Mouse (Mus musculus): ENCODE data around the gene Faap20. TPM values are rescaled to one million over a fixed set of nuclear protein-coding genes. Genes with fewer than 3 reads are reported as not detected.

The Faap20 gene
- polyA plus RNA-seq, 1 experiment from 2014 or later, result 61.4 TPM

- DNase-seq (ENCODE audit: low spot score) (no peak), ATAC-seq (no peak)
- Histone ChIP-seq H3K4me2 (replicated peaks; ENCODE audit: low read depth, low read length) (no peak overlapping the region), H3K27ac (ENCODE audit: low read length) (no peak overlapping the region), H3K4me1 (ENCODE audit: insufficient read depth, low read depth, low read length) (peaks cover 7% of the 10 kb centered on the region; the same call in 1 of the 2 replicates), H3K9ac (replicated peaks; ENCODE audit: low read depth) (no peak overlapping the region), H3K36me3 (ENCODE audit: insufficient read depth, low read length) (no peaks in the 10 kb centered on the region), H3K4me3 (ENCODE audit: low read depth, low read length) (no peak overlapping the region), H3K27me3 (replicated peaks; ENCODE audit: insufficient read depth, low read length) (no peaks in the 10 kb centered on the region), H3K9me3 (ENCODE audit: low read length) (no peaks in the 10 kb centered on the region)
- TF ChIP-seq CTCF (IDR thresholded peaks at IDR 0.05) (no peak), EP300 (IDR thresholded peaks at IDR 0.05) (no peak)
- WGBS, result 43% methylated on average over 9 of the region's 9 CpGs
Observed at GRCm38 (mm10) chr4:155283585-155283984, 34.0 kb downstream of the Faap20 start.

GRCm38 (mm10) chr4:155284521-155285379 lies 35.1 kb downstream of the Faap20 start:
- no peak overlapping the region for H3K27ac ChIP-seq (ENCODE audit: low read length)
- 83% methylated on average over 15 of the region's 15 CpGs for WGBS
- no peak overlapping the region for H3K9ac ChIP-seq (replicated peaks; ENCODE audit: low read depth)
- ATAC-seq, result no peak
- peaks cover 7% of the 10 kb centered on the region; the same call in 1 of the 2 replicates for H3K4me1 ChIP-seq (ENCODE audit: insufficient read depth, low read depth, low read length)
- TF ChIP-seq CTCF (IDR thresholded peaks at IDR 0.05) (no peak), EP300 (IDR thresholded peaks at IDR 0.05) (no peak)
- H3K4me3 ChIP-seq (ENCODE audit: low read depth, low read length), result no peak overlapping the region
- no peak for DNase-seq (ENCODE audit: low spot score)
- H3K36me3 ChIP-seq (ENCODE audit: insufficient read depth, low read length), result no peaks in the 10 kb centered on the region
- H3K4me2 ChIP-seq (replicated peaks; ENCODE audit: low read depth, low read length), result no peak overlapping the region
- H3K9me3 ChIP-seq (ENCODE audit: low read length), result no peaks in the 10 kb centered on the region
- no peaks in the 10 kb centered on the region for H3K27me3 ChIP-seq (replicated peaks; ENCODE audit: insufficient read depth, low read length)

- peaks cover 7% of the 10 kb centered on the region; the same call in 1 of the 2 replicates for H3K4me1 ChIP-seq (ENCODE audit: insufficient read depth, low read depth, low read length)
- no peak overlapping the region for H3K4me2 ChIP-seq (replicated peaks; ENCODE audit: low read depth, low read length)
- ATAC-seq, result no peak
Observed at GRCm38 (mm10) chr4:155286090-155286489, 36.5 kb downstream of the Faap20 start.

GRCm38 (mm10) chr4:155287713-155288112 lies 38.1 kb downstream of the Faap20 start:
- H3K27ac ChIP-seq (ENCODE audit: low read length), result no peak overlapping the region
- DNase-seq (ENCODE audit: low spot score) (no peak), ATAC-seq (no peak)
- H3K36me3 ChIP-seq (ENCODE audit: insufficient read depth, low read length), result no peaks in the 10 kb centered on the region
- peaks cover 7% of the 10 kb centered on the region; the same call in 1 of the 2 replicates for H3K4me1 ChIP-seq (ENCODE audit: insufficient read depth, low read depth, low read length)
- TF ChIP-seq CTCF (IDR thresholded peaks at IDR 0.05) (no peak), EP300 (IDR thresholded peaks at IDR 0.05) (no peak)
- H3K9ac ChIP-seq (replicated peaks; ENCODE audit: low read depth), result no peak overlapping the region
- no peak overlapping the region for H3K4me3 ChIP-seq (ENCODE audit: low read depth, low read length)
- WGBS, result 81% methylated on average over 11 of the region's 11 CpGs
- no peak overlapping the region for H3K4me2 ChIP-seq (replicated peaks; ENCODE audit: low read depth, low read length)
- no peaks in the 10 kb centered on the region for H3K27me3 ChIP-seq (replicated peaks; ENCODE audit: insufficient read depth, low read length)
- H3K9me3 ChIP-seq (ENCODE audit: low read length), result no peaks in the 10 kb centered on the region

More at GRCm38 (mm10) chr4:155286090-155286489, 36.5 kb downstream of the Faap20 start:
- Histone ChIP-seq H3K36me3 (ENCODE audit: insufficient read depth, low read length) (no peaks in the 10 kb centered on the region), H3K4me3 (ENCODE audit: low read depth, low read length) (no peak overlapping the region), H3K27me3 (replicated peaks; ENCODE audit: insufficient read depth, low read length) (no peaks in the 10 kb centered on the region), H3K9me3 (ENCODE audit: low read length) (no peaks in the 10 kb centered on the region), H3K27ac (ENCODE audit: low read length) (no peak overlapping the region), H3K9ac (replicated peaks; ENCODE audit: low read depth) (no peak overlapping the region)
- no peak for TF ChIP-seq EP300 (IDR thresholded peaks at IDR 0.05)
- TF ChIP-seq CTCF (IDR thresholded peaks at IDR 0.05), result no peak
- WGBS, result 83% methylated on average over 4 of the region's 4 CpGs
- no peak for DNase-seq (ENCODE audit: low spot score)

GRCm38 (mm10) chr4:155288586-155288985 lies 39.0 kb downstream of the Faap20 start:
- H3K9ac ChIP-seq (replicated peaks; ENCODE audit: low read depth), result no peak overlapping the region
- 76% methylated on average over 1 of the region's 1 CpGs for WGBS
- no peak overlapping the region for H3K4me3 ChIP-seq (ENCODE audit: low read depth, low read length)
- no peaks in the 10 kb centered on the region for H3K9me3 ChIP-seq (ENCODE audit: low read length)
- H3K27me3 ChIP-seq (replicated peaks; ENCODE audit: insufficient read depth, low read length), result no peaks in the 10 kb centered on the region
- no peak for DNase-seq (ENCODE audit: low spot score)
- no peak for TF ChIP-seq EP300 (IDR thresholded peaks at IDR 0.05)
- TF ChIP-seq CTCF (IDR thresholded peaks at IDR 0.05), result peak; percentile 12; the same call in 1 of the 2 replicates
- 0 out of 2 replicates have a peak, but pooled peaks cover 3% of the 10 kb centered on the region for H3K4me1 ChIP-seq (ENCODE audit: insufficient read depth, low read depth, low read length)
- H3K27ac ChIP-seq (ENCODE audit: low read length), result no peak overlapping the region
- no peak overlapping the region for H3K4me2 ChIP-seq (replicated peaks; ENCODE audit: low read depth, low read length)
- no peak for ATAC-seq
- no peaks in the 10 kb centered on the region for H3K36me3 ChIP-seq (ENCODE audit: insufficient read depth, low read length)

DNA sequence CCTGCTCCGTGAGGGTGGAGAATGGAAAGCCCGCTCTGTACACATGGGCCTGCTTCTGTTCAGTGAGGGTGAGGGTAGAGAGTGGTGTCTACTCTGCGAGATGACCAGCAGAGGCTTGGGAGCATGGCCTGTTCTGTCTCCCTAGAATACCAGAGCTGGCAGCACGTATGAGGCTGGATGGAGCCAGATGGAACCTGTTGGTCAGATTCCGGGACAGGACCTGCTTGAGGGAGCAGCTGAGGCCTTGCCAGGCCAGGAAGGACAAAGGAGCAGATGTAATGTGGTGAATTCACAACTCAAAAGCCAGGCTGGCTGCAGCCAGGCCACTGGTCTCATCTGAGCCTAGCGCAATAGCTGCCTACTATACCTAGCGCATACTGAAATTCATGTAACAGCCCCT lies 40.4 kb downstream of the Faap20 start:
- H3K9ac ChIP-seq (replicated peaks; ENCODE audit: low read depth), result no peak overlapping the region
- no peak overlapping the region for H3K27ac ChIP-seq (ENCODE audit: low read length)
- ATAC-seq, result no peak
- H3K4me1 ChIP-seq (ENCODE audit: insufficient read depth, low read depth, low read length), result no peaks in the 10 kb centered on the region
- H3K4me2 ChIP-seq (replicated peaks; ENCODE audit: low read depth, low read length), result no peak overlapping the region
- TF ChIP-seq EP300 (IDR thresholded peaks at IDR 0.05) (no peak), CTCF (IDR thresholded peaks at IDR 0.05) (no peak)
- H3K9me3 ChIP-seq (ENCODE audit: low read length), result no peaks in the 10 kb centered on the region
- 90% methylated on average over 7 of the region's 7 CpGs for WGBS
- H3K27me3 ChIP-seq (replicated peaks; ENCODE audit: insufficient read depth, low read length), result no peaks in the 10 kb centered on the region
- DNase-seq (ENCODE audit: low spot score), result no peak
- H3K4me3 ChIP-seq (ENCODE audit: low read depth, low read length), result no peak overlapping the region
- H3K36me3 ChIP-seq (ENCODE audit: insufficient read depth, low read length), result no peaks in the 10 kb centered on the region

Data from lung, postnatal 0 days (tissue).